Mouse (Mus musculus) natural killer cell, adult 2 months (primary cell): Measurements from ENCODE around the gene Parm1.

Source experiments
- DNase-seq, 2 experiments: peaks; one replicate each; pipeline ENCODE4 v3.0.0; 2022; ENCODE audit warnings: low spot score in 2 of 2

The Parm1 gene

GRCm38 (mm10) chr5:91654331-91655048 is 137.1 kb downstream of the Parm1 start:
- no peak for DNase-seq

DNA sequence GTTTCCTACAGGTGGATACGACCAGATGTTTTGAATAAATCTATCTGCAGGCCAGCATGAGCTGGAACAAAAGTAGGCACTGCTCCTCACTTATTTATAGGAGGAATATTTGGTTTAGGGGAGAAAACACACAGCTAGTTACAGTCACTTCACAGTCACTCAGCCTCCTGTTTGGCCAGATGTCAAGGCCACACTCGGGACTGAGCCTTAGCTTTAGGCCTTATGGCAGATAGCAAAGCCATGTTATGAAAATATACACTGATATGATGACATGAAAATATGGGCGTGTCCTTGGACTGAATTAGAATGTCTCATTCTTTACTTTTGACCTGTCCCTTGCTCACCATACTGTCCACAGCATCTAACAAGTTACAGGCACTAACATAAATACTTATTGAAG is 137.8 kb downstream of the Parm1 start:
- DNase-seq, result no peak

- no peak for DNase-seq
Observed at GRCm38 (mm10) chr5:91662715-91663114, 145.3 kb downstream of the Parm1 start.

DNA sequence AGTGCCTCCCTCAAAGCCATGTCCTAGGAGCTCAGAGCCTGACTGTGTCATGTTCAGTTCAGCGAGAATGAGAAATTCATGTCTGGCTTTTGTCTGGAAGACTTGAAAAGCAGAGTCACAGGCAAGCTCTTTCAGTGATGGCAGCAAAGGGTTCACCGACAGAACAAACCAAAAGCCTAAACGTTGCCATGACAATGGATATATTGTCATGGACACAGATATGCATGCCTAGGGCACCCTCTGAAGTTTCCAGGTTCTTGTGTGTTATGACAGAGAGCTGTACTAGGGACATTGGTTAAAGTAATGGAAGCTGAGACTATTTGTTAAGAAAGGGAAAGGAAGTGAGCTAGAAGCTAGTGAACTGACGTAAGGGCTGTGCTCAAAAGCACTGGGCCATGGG is 149.7 kb downstream of the Parm1 start:
- no peak for DNase-seq

DNA sequence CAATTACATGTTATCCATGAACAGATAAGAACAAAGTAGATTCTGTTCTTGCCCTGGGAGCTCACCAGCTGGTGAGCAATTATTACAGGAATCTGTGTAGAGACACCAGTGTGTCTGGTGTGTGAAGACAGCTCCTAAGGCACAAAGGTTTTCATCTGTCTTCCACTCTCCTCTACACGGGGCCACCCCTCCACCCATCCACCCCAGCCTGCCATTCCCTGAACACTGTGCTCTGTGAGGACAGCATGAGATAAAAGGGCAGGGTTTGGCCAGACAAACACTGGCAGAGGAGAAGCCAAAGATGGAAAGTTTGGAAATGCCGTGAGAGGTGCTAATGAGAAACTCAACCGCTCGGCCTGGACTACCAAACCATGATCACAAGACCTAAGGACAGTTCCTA is 151.8 kb downstream of the Parm1 start:
- no peak for DNase-seq
